Mouse (Mus musculus): ENCODE measurements at regions not wholly inside any gene's neighbourhood (a gene's known extent, or its start where the extent isn't known, plus 50 kb on each side); places are given as distances from the start of the nearest gene placed in this dataset.

- Histone ChIP-seq H3K27ac (no peak overlapping the region), H3K4me3 (no peak overlapping the region)
- DNase-seq (ENCODE audit: low spot score in 2 of 2): no peak
- TF ChIP-seq CTCF (conservative IDR thresholded peaks at IDR 0.05): no peak
Measured at GRCm38 (mm10) chr10:96735146-96735545, 118.3 kb downstream of the Btg1 start.

- Histone ChIP-seq H3K27ac (no peak overlapping the region), H3K4me3 (no peak overlapping the region)
- no peak for TF ChIP-seq CTCF (conservative IDR thresholded peaks at IDR 0.05)
- no peak for DNase-seq (ENCODE audit: low spot score in 2 of 2)
Measured at GRCm38 (mm10) chr10:96735885-96736628, 119.3 kb downstream of the Btg1 start.

GRCm38 (mm10) chr10:96737972-96738371 lies 121.2 kb downstream of the Btg1 start:
- no peak for DNase-seq (ENCODE audit: low spot score in 2 of 2)
- Histone ChIP-seq H3K4me3 (no peak overlapping the region), H3K27ac (no peak overlapping the region)
- no peak for TF ChIP-seq CTCF (conservative IDR thresholded peaks at IDR 0.05)

- no peak for DNase-seq (ENCODE audit: low spot score in 2 of 2)
- no peak for TF ChIP-seq CTCF (conservative IDR thresholded peaks at IDR 0.05)
- Histone ChIP-seq H3K27ac (no peak overlapping the region), H3K4me3 (no peak overlapping the region)
Measured at GRCm38 (mm10) chr10:96738606-96739005, 121.8 kb downstream of the Btg1 start.

GRCm38 (mm10) chr10:96744167-96744777 lies 127.5 kb downstream of the Btg1 start:
- no peak for TF ChIP-seq CTCF (conservative IDR thresholded peaks at IDR 0.05)

GRCm38 (mm10) chr10:96747015-96747663 lies 130.3 kb downstream of the Btg1 start:
- DNase-seq (ENCODE audit: low spot score in 2 of 2): no peak
- Histone ChIP-seq H3K27ac (no peak overlapping the region), H3K4me3 (no peak overlapping the region)
- no peak for TF ChIP-seq CTCF (conservative IDR thresholded peaks at IDR 0.05)

More at GRCm38 (mm10) chr10:96744167-96744777, 127.5 kb downstream of the Btg1 start:
- DNase-seq (ENCODE audit: low spot score in 2 of 2): peak in 1 of 2 experiments; percentile 16
- H3K4me3 ChIP-seq: peak overlapping the region; percentile 22
- H3K27ac ChIP-seq: no peak overlapping the region

- TF ChIP-seq CTCF (conservative IDR thresholded peaks at IDR 0.05): 0 out of 2 replicates have a peak, but pooled peaks have one; percentile 7
- DNase-seq (ENCODE audit: low spot score in 2 of 2): no peak
- Histone ChIP-seq H3K4me3 (no peak overlapping the region), H3K27ac (peak overlapping the region; percentile 16; the same call in 1 of the 2 replicates)
Measured at GRCm38 (mm10) chr10:96750861-96751260, 134.1 kb downstream of the Btg1 start.

- no peak for TF ChIP-seq CTCF (conservative IDR thresholded peaks at IDR 0.05)
- Histone ChIP-seq H3K4me3 (peak overlapping the region; percentile 38), H3K27ac (peak overlapping the region; percentile 14; the same call in 1 of the 2 replicates)
- peak; percentile 34 to 47 for DNase-seq (ENCODE audit: low spot score in 2 of 2)
Measured at GRCm38 (mm10) chr10:96751580-96752264, 134.9 kb downstream of the Btg1 start.

GRCm38 (mm10) chr10:96752531-96752930 lies 135.7 kb downstream of the Btg1 start:
- Histone ChIP-seq H3K4me3 (no peak overlapping the region), H3K27ac (no peak overlapping the region)
- no peak for DNase-seq (ENCODE audit: low spot score in 2 of 2)
- TF ChIP-seq CTCF (conservative IDR thresholded peaks at IDR 0.05): no peak

GRCm38 (mm10) chr10:96753521-96753920 lies 136.7 kb downstream of the Btg1 start:
- no peak for TF ChIP-seq CTCF (conservative IDR thresholded peaks at IDR 0.05)
- Histone ChIP-seq H3K4me3 (no peak overlapping the region), H3K27ac (no peak overlapping the region)
- DNase-seq (ENCODE audit: low spot score in 2 of 2): no peak

- no peak overlapping the region for H3K27ac ChIP-seq
- DNase-seq (ENCODE audit: low spot score in 2 of 2): peak in 1 of 2 experiments; percentile 9
- no peak overlapping the region for H3K4me3 ChIP-seq
- TF ChIP-seq CTCF (conservative IDR thresholded peaks at IDR 0.05): no peak
Measured at GRCm38 (mm10) chr10:96755674-96756073, 138.9 kb downstream of the Btg1 start.

- no peak for DNase-seq (ENCODE audit: low spot score in 2 of 2)
- Histone ChIP-seq H3K27ac (no peak overlapping the region), H3K4me3 (no peak overlapping the region)
- no peak for TF ChIP-seq CTCF (conservative IDR thresholded peaks at IDR 0.05)
Measured at GRCm38 (mm10) chr10:96756355-96757084, 139.7 kb downstream of the Btg1 start.
